Mouse (Mus musculus): ENCODE data around the gene Shbg.

- TF ChIP-seq POLR2A (IDR thresholded peaks at IDR 0.05; ENCODE audit: extremely low read depth, insufficient read depth, low read length): no peak
- no peak for TF ChIP-seq CTCF (IDR thresholded peaks at IDR 0.05; ENCODE audit: extremely low read depth, insufficient read depth, low read length)
Measured at GRCm38 (mm10) chr11:69565131-69565530, 52.6 kb downstream of the Shbg start.

Measured in cortical plate, adult 2 months (tissue).